8 mouse cellular contexts compared by ENCODE assay signal in genomic region chr13:21974221-21974725, GRCm38 (mm10). TPM values are rescaled to one million over a fixed set of nuclear protein-coding genes. Genes with fewer than 3 reads are reported as not detected.
DNase-seq lines count a peak whose midpoint lies in the region; ATAC-seq and TF ChIP-seq lines count a peak whose summit lies in the region.

No protein-coding gene starts in this region.

- peaks cover 0 to 13% of the 10 kb centered on the region in 2 experiments; a peak in 2 of 4 replicates for H3K4me1 ChIP-seq in CH12.LX (ENCODE audit: control insufficient read depth in 1 of 2, insufficient read depth in 2 of 2)
- no peaks in the 10 kb centered on the region for H3K4me1 ChIP-seq in forebrain, embryonic 12.5 days
- H3K4me1 ChIP-seq in liver, postnatal 0 days (ENCODE audit: insufficient read depth) = no peaks in the 10 kb centered on the region
- H3K4me1 ChIP-seq in neural tube, embryonic 14.5 days (ENCODE audit: control insufficient read depth, insufficient read depth, low read length) = no peaks in the 10 kb centered on the region

- intact Hi-C loops in heart, postnatal 10 days (cut with DNase I) = loop anchor here (1.0 to 2.0 kb wide), 2 partner anchors 33 to 54 kb away; no protein-coding TSS in a partner anchor

- H3K9ac ChIP-seq in CH12.LX (ENCODE audit: insufficient read depth, low read depth) = peak overlapping the region; percentile 100
- peak overlapping the region; percentile 73 for H3K9ac ChIP-seq in forebrain, embryonic 12.5 days
- peak overlapping the region; percentile 71 for H3K9ac ChIP-seq in liver, postnatal 0 days (replicated peaks)
- H3K9ac ChIP-seq in neural tube, embryonic 14.5 days (replicated peaks; ENCODE audit: low read depth, low read length) = peak overlapping the region; percentile 82

- 0% methylated on average over 23 of the region's 23 CpGs for WGBS in forebrain, embryonic 12.5 days
- under 1% methylated on average over 23 of the region's 23 CpGs for WGBS in large intestine, adult 2 months
- WGBS in liver, postnatal 0 days (ENCODE audit: insufficient replicate concordance) = under 1% methylated on average over 23 of the region's 23 CpGs
- under 1% methylated on average over 23 of the region's 23 CpGs for WGBS in neural tube, embryonic 14.5 days

- no peaks in the 10 kb centered on the region for H3K36me3 ChIP-seq in CH12.LX (replicated peaks in 1 of 2; ENCODE audit: control insufficient read depth in 1 of 2, insufficient read depth in 1 of 2, low read length in 1 of 2)
- no peaks in the 10 kb centered on the region for H3K36me3 ChIP-seq in forebrain, embryonic 12.5 days (replicated peaks)
- H3K36me3 ChIP-seq in liver, postnatal 0 days (replicated peaks; ENCODE audit: insufficient read depth, low read length) = no peaks in the 10 kb centered on the region
- H3K36me3 ChIP-seq in neural tube, embryonic 14.5 days (ENCODE audit: control insufficient read depth, insufficient read depth, low read length) = no peaks in the 10 kb centered on the region

- TF ChIP-seq RAD21 in CH12.LX (IDR thresholded peaks at IDR 0.05; ENCODE audit: low read depth, low read length) = peak; percentile 88

- TF ChIP-seq CTCF in CH12.LX (conservative IDR thresholded peaks at IDR 0.05 in 1 of 2, IDR thresholded peaks at IDR 0.05 in 1 of 2; ENCODE audit: low read depth in 2 of 2, low read length in 2 of 2) = peak; percentile 31 to 95
- peak; percentile 98 for TF ChIP-seq CTCF in liver, postnatal 0 days (IDR thresholded peaks at IDR 0.05; ENCODE audit: low read depth)

- no peak; the same call in 1 of the 2 replicates for TF ChIP-seq POLR2A in CH12.LX (IDR thresholded peaks at IDR 0.05; ENCODE audit: low read depth, low read length)

- no peaks in the 10 kb centered on the region for H3K79me2 ChIP-seq in CH12.LX (replicated peaks; ENCODE audit: control insufficient read depth, extremely low read depth, insufficient read depth, poor library complexity, severe bottlenecking)

- ATAC-seq in forebrain, embryonic 12.5 days (ENCODE audit: low FRiP score) = peak; percentile 91
- peak; percentile 84 for ATAC-seq in liver, postnatal 0 days
- peak; percentile 90 for ATAC-seq in neural tube, embryonic 14.5 days (ENCODE audit: low read depth)

- H3K4me3 ChIP-seq in CH12.LX (replicated peaks in 1 of 3; ENCODE audit: low read depth in 2 of 3, low read length in 2 of 3, poor library complexity in 1 of 3) = peak overlapping the region; percentile 66 to 87 (median 80)
- peak overlapping the region; percentile 56 for H3K4me3 ChIP-seq in forebrain, embryonic 12.5 days (replicated peaks)
- H3K4me3 ChIP-seq in liver, postnatal 0 days (ENCODE audit: low read depth, low read length) = peak overlapping the region; percentile 61
- peak overlapping the region; percentile 63 for H3K4me3 ChIP-seq in neural tube, embryonic 14.5 days (ENCODE audit: low read depth, low read length)

- dilution Hi-C loops in CH12.LX (cut with MboI; ENCODE audit: extremely low pct_ligation_motif_present, extremely low pct_unique_long_range_greater_than_20kb, low sequenced_read_pairs) = no loop called here

- peaks cover 2% of the 10 kb centered on the region for H3K27me3 ChIP-seq in CH12.LX (replicated peaks)
- peaks cover 6% of the 10 kb centered on the region for H3K27me3 ChIP-seq in forebrain, embryonic 12.5 days
- no peaks in the 10 kb centered on the region for H3K27me3 ChIP-seq in liver, postnatal 0 days (ENCODE audit: insufficient read depth, low read length)
- no peaks in the 10 kb centered on the region for H3K27me3 ChIP-seq in neural tube, embryonic 14.5 days (ENCODE audit: control insufficient read depth, insufficient read depth, low read length)

- peak; percentile 91 for DNase-seq in CH12.LX (ENCODE audit: extremely low read depth)
- peak; percentile 93 for DNase-seq in c-Kit-positive CD71-positive TER-119-positive erythroid progenitor cells, embryonic 14.5 days (ENCODE audit: low spot score)
- DNase-seq in heart, postnatal 10 days = peak; percentile 94 to 96
- DNase-seq in large intestine, adult 2 months (ENCODE audit: low read depth, low spot score) = peak; percentile 84
- DNase-seq in liver, postnatal 0 days = peak; percentile 94
- DNase-seq in testis, postnatal 10 days (ENCODE audit: low spot score) = peak; percentile 95

- no peak for TF ChIP-seq EP300 in CH12.LX (IDR thresholded peaks at IDR 0.05; ENCODE audit: low read length)
- TF ChIP-seq EP300 in liver, postnatal 0 days (IDR thresholded peaks at IDR 0.05; ENCODE audit: low read depth) = no peak

- H3K4me2 ChIP-seq in CH12.LX (ENCODE audit: insufficient read depth, low read depth, poor library complexity, severe bottlenecking) = peak overlapping the region; percentile 81
- H3K4me2 ChIP-seq in forebrain, embryonic 12.5 days = peak overlapping the region; percentile 48
- peak overlapping the region; percentile 63 for H3K4me2 ChIP-seq in liver, postnatal 0 days (ENCODE audit: low read depth, low read length)
- H3K4me2 ChIP-seq in neural tube, embryonic 14.5 days (ENCODE audit: low read depth, low read length) = peak overlapping the region; percentile 43

- in situ Hi-C loops in CH12.LX (cut with MboI; ENCODE audit: low pct_ligation_motif_present, low pct_unique_long_range_greater_than_20kb, low sequenced_read_pairs) = no loop called here

- H3K9me3 ChIP-seq in CH12.LX (replicated peaks; ENCODE audit: low read length) = no peaks in the 10 kb centered on the region
- H3K9me3 ChIP-seq in forebrain, embryonic 12.5 days = no peaks in the 10 kb centered on the region
- H3K9me3 ChIP-seq in liver, postnatal 0 days (ENCODE audit: low read length) = no peaks in the 10 kb centered on the region
- H3K9me3 ChIP-seq in neural tube, embryonic 14.5 days (ENCODE audit: control insufficient read depth, low read length) = no peaks in the 10 kb centered on the region

- peak overlapping the region; percentile 45; the same call in 1 of the 2 replicates for H3K27ac ChIP-seq in CH12.LX (ENCODE audit: insufficient read depth, low read depth)
- H3K27ac ChIP-seq in forebrain, embryonic 12.5 days = peak overlapping the region; percentile 87
- H3K27ac ChIP-seq in liver, postnatal 0 days (ENCODE audit: low read depth) = peak overlapping the region; percentile 95
- H3K27ac ChIP-seq in neural tube, embryonic 14.5 days (ENCODE audit: low read depth, low read length) = peak overlapping the region; percentile 84

TF ChIP-seq in CH12.LX, 34 proteins besides CTCF, POLR2A, EP300 and RAD21 (continues in another document):
- TF ChIP-seq MAZ (IDR thresholded peaks at IDR 0.05; ENCODE audit: low read depth, low read length) (no peak), KAT2A (IDR thresholded peaks at IDR 0.05; ENCODE audit: insufficient replicate concordance, low read length) (no peak), POLR2AphosphoS2 (IDR thresholded peaks at IDR 0.05; ENCODE audit: low read depth, low read length) (no peak), MAX (IDR thresholded peaks at IDR 0.05; ENCODE audit: low read length) (peak; percentile 45; the same call in 1 of the 2 replicates), RCOR1 (conservative IDR thresholded peaks at IDR 0.05; ENCODE audit: low read depth, low read length) (no peak), MEF2A (IDR thresholded peaks at IDR 0.05; ENCODE audit: borderline replicate concordance, low read depth, low read length) (no peak), ETS1 (conservative IDR thresholded peaks at IDR 0.05; ENCODE audit: low read depth, low read length) (peak; percentile 21; the same call in 1 of the 2 replicates), E2F4 (IDR thresholded peaks at IDR 0.05; ENCODE audit: insufficient replicate concordance, low read depth, low read length) (0 out of 2 replicates have a peak, but pooled peaks have one; percentile 61), MXI1 (IDR thresholded peaks at IDR 0.05; ENCODE audit: low read depth, low read length) (no peak), MAFK (IDR thresholded peaks at IDR 0.05; ENCODE audit: insufficient replicate concordance, low read length) (no peak), TBP (conservative IDR thresholded peaks at IDR 0.05; ENCODE audit: low read depth, low read length) (peak; percentile 49; the same call in 1 of the 2 replicates), PAX5 (IDR thresholded peaks at IDR 0.05; ENCODE audit: low read length) (no peak), ZMIZ1 (IDR thresholded peaks at IDR 0.05; ENCODE audit: low read depth, low read length) (no peak), TCF12 (IDR thresholded peaks at IDR 0.05; ENCODE audit: low read depth, low read length) (peak; percentile 21; the same call in 1 of the 2 replicates), MYC (IDR thresholded peaks at IDR 0.05; ENCODE audit: low read depth, low read length) (peak; percentile 79; the same call in 1 of the 2 replicates)

RNA-seq across cellular contexts. Expression of gene Pom121l2, which starts 6.7 kb away (rescaled TPM):
- total RNA-seq in CH12.LX (2012; rRNA removed) (not detected in 2 replicates), CH12.LX (2014; rRNA removed) (not detected in 2 replicates)
- polyA plus RNA-seq in CH12.LX (2012; ENCODE audit: insufficient read length, low read depth) = not detected in 2 replicates
- 0.13 TPM in 1 of 2 replicates, not detected in the other for polyA plus RNA-seq in forebrain, embryonic 12.5 days (2016; fragmentation: Nextera tagmentation; extraction: Ambion mirVana)
- total RNA-seq in heart, postnatal 10 days (2021) = not detected
- polyA plus RNA-seq in large intestine, adult 2 months (2012; rRNA removed) = not detected in 2 replicates
- not detected in 2 replicates for polyA plus RNA-seq in liver, postnatal 0 days (2015; fragmentation: Nextera tagmentation; extraction: Ambion mirVana)
- not detected in 2 replicates for polyA plus RNA-seq in neural tube, embryonic 14.5 days (2014; fragmentation: Nextera tagmentation; extraction: Ambion mirVana)

RNA-seq across cellular contexts. Expression of gene Zfp184, which starts 29.4 kb away (rescaled TPM):
- 2.3 and 3.1 TPM in 2 replicates for total RNA-seq in CH12.LX (2012; rRNA removed)
- total RNA-seq in CH12.LX (2014; rRNA removed) = 2.0 and 3.3 TPM in 2 replicates
- polyA plus RNA-seq in CH12.LX (2012; ENCODE audit: insufficient read length, low read depth) = 0.79 and 0.80 TPM in 2 replicates
- polyA plus RNA-seq in forebrain, embryonic 12.5 days (2016; fragmentation: Nextera tagmentation; extraction: Ambion mirVana) = 24.5 and 26.7 TPM in 2 replicates
- 1 to 10 TPM; 1.4 to 1.9 TPM for total RNA-seq in heart, postnatal 10 days (2021)
- polyA plus RNA-seq in large intestine, adult 2 months (2012; rRNA removed) = 0.10 and 0.29 TPM in 2 replicates
- 0.27 and 0.32 TPM in 2 replicates for polyA plus RNA-seq in liver, postnatal 0 days (2015; fragmentation: Nextera tagmentation; extraction: Ambion mirVana)
- polyA plus RNA-seq in neural tube, embryonic 14.5 days (2014; fragmentation: Nextera tagmentation; extraction: Ambion mirVana) = 16.4 and 17.1 TPM in 2 replicates

RNA-seq across cellular contexts. Expression of gene Prss16, which starts 35.3 kb away (rescaled TPM):
- total RNA-seq in CH12.LX (2012; rRNA removed) (0.38 and 0.47 TPM in 2 replicates), CH12.LX (2014; rRNA removed) (0.69 and 1.4 TPM in 2 replicates)
- 0.36 and 0.44 TPM in 2 replicates for polyA plus RNA-seq in CH12.LX (2012; ENCODE audit: insufficient read length, low read depth)
- 0.28 TPM in 1 of 2 replicates, not detected in the other for polyA plus RNA-seq in forebrain, embryonic 12.5 days (2016; fragmentation: Nextera tagmentation; extraction: Ambion mirVana)
- not detected for total RNA-seq in heart, postnatal 10 days (2021)
- 2.8 and 2.9 TPM in 2 replicates for polyA plus RNA-seq in large intestine, adult 2 months (2012; rRNA removed)
- 0.92 and 1.1 TPM in 2 replicates for polyA plus RNA-seq in liver, postnatal 0 days (2015; fragmentation: Nextera tagmentation; extraction: Ambion mirVana)
- polyA plus RNA-seq in neural tube, embryonic 14.5 days (2014; fragmentation: Nextera tagmentation; extraction: Ambion mirVana) = not detected in 2 replicates

Comparison
In these comparisons a context has a peak if more than half of its experiments do, and no peak if none do; other contexts are left out.
1. Peak in every context shown above with its lines: DNase-seq, ATAC-seq, H3K4me3 ChIP-seq and H3K27ac ChIP-seq.
2. H3K27ac ChIP-seq: peak in every context shown above with its lines; median percentile 95 in liver, postnatal 0 days; 87 in forebrain, embryonic 12.5 days; 84 in neural tube, embryonic 14.5 days; 45 in CH12.LX.